Mouse (Mus musculus): ENCODE data around the gene Lrp1.
A peak's percentile ranks its signal among the peaks of the same experiment; 100 is the strongest.

Lrp1 gene

DNA sequence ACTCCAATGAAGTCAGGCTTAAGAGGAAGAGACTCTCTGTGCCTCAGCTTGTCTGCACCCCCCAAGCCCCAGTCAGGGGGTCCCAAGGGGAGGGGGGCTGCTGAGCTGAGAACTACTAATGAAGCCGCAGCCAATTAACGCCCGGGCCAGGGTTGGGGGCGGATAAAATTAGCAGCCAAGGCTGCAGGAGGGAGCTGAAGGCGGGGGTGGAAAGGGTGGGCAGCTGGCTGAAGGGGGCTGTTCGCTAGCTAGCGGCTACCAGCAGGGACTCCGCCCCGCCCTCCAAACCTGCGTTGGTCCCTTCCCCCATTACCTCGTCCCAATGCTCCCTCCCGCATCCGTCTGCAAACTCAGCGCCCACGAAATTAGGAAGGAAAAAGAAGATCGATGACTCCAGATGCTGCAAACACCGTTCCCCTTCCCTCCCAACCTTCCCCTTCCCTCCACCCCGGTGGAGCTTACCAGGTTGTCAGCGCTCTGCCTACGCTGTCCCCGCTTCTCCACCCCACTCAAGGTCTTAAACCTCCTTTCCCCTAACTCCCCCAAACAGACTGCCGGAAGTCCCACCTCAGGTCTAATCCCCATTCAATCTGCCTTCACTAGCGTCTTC is 96.2 kb downstream of the Lrp1 start:
- DNase-seq (ENCODE audit: extremely low spot score, low spot score) = peak; percentile 35

DNA sequence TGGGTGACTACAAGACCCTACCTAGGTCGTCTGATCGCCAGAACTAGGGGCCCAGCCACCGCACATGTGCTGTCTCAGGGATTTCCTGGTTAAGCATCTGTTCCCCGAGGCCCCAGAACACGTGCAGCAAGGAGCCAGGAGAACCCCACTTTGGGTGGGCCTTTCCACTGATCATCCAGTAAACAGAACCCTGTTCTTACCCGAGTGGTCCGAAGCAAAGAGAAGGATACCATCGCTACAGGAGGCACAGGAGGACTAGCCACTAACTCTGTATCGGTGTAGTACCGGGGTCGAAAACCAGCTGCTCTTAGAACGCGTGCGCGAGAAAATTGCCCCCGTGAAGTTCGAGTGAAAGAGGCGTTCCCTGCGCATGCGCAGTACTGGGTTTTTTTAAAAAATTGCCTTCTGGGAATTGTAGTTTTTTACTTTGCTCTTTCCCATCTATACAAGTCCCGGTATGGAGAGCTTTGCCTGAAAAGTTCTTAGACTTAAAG is 98.8 kb downstream of the Lrp1 start, which contains the start of gene Shmt2:
TSS of gene Shmt2 (minus strand) at position 357 of the 494 bp plus-strand sequence.
- peak; percentile 89 for DNase-seq (ENCODE audit: extremely low spot score, low spot score)

DNA sequence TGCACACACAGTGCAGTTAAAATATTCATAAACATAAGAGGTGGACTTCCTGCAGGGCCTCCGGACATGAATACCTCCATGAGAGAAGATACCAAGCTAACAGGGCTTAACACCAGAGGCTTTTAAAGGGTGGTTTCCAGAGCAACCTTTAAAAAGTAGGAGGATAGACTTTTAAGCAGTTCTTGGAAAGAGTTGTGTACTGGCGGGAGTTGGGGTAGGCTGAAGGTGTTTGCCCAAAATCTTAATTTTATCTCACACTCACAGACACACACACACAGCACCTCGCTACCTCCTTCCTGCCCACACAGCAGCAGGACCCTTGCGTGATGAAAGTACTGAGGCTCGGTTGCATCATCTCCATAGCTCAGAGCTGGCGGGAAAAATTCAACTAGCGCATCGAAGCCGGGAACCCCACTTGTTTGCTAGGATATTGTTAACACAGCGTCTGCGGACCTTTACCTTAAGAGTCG is 99.3 kb downstream of the Lrp1 start:
- DNase-seq (ENCODE audit: extremely low spot score, low spot score) = no peak

DNA sequence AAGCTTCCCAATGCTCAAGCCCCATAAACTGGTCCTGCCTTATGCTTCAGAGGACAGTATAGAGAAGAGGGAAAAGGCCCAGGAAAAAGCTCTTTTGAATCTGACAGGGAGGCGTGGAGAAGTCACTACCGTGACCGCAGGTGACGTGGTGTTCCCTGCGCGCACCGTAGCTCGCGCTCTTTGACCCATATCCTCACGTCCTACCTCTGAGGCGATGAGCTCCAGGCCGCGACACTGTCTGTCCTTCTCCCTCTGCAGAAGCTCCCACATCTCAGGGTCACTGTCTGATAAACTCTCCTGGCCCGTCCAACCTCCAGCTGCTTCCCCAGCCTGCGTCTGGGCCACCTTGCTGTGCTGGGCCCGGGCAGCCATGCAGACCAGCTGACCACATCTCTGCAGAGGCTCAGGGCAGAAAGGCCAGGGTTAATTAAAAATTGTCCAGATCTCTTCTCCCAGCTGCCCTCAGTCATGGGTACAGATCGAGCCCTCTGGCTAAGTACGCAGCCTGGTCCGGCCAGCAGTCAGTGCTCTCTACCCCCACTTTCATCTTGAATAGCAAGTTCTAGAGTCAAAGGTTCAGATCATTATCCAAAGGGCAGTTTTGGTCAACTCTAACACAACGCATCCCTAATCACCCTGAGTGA is 100.1 kb downstream of the Lrp1 start:
- no peak for DNase-seq (ENCODE audit: extremely low spot score, low spot score)

DNA sequence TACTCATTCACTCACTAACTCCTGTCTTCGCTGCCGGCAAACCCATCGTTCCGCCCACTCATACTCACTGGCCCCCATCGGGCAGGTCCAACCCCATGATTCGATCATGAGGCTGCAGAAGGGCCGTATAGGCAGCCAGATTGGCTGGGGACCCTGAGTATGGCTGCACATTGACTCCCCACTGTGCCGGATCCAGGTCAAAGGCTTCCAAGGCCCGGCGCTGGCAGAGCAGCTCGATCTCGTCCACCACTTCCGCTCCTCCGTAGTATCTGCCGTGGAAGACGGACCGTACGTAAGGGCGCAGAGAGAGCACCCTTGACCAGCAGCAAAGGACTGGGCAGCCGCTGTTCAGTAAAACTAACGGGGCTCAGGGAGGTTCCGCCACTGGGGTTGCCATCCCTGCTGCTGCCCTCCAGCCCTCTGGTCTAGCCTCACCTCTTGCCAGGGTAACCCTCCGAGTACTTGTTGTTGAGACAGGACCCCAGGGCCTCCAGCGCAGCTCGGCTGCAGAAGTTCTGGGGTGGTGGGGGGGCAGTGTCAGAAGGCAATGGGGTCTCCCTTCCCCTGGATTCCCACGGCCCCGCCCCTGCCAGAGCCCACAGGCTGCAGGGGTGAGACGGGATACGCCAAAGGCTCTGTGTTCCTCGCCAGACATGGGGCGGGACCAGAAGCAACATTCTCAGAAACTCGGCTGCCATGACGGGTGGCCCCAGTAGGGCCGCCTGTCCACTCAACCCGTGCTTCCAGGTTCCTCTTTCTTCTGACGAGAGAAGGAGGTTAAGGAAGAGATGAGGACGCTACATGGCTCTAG is 100.8 kb downstream of the Lrp1 start:
- DNase-seq (ENCODE audit: extremely low spot score, low spot score) = no peak

DNA sequence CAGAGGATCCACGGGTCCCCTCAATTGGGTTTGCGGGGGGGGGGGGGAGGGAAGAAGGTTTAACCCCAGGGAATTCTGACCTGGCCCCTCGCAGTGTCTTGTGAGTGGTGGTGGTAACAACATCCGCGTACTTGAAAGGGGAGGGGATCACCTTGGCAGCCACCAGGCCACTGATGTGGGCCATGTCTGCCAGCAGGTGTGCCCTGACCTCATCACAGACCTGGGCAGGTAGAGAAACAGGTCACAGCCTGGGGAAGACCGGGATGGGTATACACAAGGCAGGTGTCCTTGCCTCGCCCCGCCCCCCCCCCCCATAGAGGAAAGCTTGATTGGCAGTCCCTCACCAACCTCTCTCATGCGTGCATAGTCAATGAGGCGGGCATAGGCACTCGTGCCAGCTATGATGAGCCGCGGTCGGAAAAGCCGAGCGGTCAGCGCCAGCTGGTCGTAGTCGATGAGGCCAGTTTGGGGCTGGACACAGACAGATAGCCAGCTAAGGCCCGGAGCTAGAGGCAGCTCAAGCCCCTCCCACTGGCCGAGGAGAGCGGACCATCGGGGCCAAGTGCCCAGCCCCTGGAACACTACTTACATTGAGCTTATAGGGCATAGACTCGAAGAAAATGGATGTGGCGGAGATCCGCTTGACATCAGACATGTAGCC is 101.8 kb downstream of the Lrp1 start:
- DNase-seq (ENCODE audit: extremely low spot score, low spot score) = no peak

DNA sequence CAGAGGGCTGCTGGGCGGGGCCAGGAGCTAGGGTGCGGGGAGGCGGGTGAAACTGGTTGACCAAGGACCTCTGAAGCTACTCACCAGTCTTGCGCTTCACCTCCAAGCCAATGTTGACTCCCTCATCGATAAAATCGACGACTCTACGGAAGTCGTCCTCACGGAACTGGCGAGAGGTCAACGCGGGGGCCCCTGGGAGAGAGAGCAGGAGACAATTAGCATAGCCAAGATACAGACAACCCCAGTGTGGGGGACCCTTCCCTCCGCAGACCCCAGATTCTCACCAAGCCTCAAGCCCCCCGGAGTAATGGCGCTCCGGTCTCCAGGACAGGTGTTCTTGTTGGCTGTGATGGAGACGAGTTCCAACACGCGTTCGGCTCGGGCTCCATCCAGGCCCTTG is 103.0 kb downstream of the Lrp1 start:
- no peak for DNase-seq (ENCODE audit: extremely low spot score, low spot score)

DNA sequence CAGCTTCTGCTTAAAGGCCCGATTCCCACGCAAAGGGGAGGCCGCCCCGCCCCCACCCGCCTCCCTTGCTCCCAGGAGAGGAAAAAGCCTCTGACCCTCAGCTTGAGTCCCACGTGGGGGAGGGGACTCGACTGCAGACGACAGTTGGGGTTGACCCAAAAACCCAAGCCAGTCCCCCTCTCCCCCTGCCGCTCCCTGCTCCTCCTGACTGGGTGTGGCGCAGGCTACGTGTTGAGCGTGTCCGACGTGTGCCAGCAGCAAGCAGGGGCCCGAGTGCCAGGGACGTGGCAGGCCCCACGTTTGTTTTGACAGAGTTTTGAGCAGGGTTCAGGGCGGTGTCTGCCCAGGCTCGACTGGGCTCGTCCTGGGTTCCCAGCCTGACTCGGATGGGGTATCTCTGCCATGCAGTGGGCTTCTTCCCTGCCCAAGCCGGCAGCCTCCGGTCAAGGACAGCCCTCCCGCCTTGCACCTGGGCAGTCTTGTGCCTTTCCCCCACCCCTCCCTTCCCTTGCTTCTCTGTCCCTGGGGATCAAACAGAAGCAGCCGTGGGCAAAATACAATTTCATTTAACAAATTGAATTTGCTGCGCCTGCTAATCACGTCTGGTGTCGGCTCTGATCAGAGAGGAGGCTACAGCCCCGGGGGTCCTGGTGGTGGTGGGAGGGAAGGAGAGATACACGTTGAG is 104.2 kb downstream of the Lrp1 start:
- peak; percentile 58 for DNase-seq (ENCODE audit: extremely low spot score, low spot score)

DNA sequence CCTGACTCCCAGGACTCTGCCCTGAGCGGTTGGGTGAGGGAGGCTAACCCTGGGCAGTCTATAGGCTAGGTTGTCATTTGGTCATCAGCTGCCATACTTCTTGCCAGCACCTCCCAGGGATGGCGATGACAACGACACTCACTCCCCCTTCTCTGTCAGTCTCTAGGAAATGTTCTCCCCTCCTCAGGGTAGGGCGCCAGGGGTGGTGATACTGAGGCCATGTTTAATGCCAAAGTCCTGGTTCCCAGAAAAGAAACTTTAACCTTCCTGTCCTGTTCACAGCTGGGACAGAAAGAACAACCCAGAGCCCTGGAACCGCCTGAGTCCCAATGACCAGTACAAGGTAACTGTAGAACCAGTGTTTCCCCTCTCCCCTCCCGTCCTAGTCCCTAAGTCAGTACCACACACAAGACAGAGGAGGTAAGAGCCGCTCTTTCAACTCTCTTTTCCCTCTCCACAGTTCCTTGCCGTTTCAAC is 104.9 kb downstream of the Lrp1 start:
- DNase-seq (ENCODE audit: extremely low spot score, low spot score) = no peak

DNA sequence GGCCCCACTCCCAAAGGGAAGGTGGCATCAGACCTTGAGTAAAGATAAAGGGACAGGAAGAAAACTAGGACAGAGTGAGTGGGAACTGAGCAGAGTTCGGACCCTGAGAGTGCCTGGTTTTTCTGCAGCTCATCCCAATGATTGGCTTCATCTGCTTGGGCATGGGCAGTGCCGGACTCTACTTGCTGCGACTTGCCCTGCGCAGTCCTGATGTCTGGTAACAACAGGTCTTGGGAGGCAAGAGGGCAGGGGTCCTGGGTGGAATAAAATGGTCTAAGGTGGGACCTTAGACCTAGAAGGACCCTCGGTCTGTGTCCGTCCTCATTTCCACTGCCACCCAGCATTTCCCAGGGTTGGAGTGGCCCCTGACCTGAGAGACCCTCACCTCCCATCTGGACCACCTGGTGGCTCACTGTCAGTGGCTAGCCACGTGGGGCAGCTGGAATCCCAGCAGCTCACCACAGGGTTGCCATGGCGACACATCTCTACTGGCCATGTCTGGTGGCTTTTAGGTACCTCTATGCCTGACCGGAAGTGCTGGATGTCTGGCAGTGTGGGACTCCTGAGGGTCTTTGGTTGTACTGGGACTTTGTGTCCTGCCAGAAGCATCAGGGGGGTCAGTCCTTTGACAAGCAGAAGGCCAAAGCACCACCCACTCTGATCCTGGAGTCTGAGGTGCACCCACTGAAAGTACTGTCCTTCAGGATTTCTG is 105.5 kb downstream of the Lrp1 start:
- DNase-seq (ENCODE audit: extremely low spot score, low spot score) = peak; percentile 48

DNA sequence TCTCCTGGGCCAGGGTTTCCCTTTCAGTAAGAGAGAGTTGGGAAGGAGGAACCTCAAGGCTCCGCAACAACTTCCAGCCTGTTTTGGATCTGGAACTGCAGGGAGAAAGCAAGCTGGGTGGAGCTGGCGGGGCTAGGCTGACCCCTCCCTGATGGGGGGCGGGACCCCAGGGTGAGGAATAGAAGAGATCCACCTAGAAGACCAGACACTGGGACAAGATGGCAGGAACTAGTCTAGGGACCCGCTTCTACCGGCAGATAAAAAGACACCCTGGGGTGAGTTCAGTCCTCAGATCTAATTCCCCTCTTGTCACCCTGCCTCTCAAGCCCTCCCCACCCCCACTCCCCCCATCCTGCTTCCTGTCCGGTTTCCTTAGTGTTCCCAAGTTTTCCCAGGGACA is 106.2 kb downstream of the Lrp1 start, which contains the start of gene Ndufa4l2:
TSS of gene Ndufa4l2 (plus strand) at position 204 of the 400 bp plus-strand sequence.
- DNase-seq (ENCODE audit: extremely low spot score, low spot score) = peak; percentile 43

DNA sequence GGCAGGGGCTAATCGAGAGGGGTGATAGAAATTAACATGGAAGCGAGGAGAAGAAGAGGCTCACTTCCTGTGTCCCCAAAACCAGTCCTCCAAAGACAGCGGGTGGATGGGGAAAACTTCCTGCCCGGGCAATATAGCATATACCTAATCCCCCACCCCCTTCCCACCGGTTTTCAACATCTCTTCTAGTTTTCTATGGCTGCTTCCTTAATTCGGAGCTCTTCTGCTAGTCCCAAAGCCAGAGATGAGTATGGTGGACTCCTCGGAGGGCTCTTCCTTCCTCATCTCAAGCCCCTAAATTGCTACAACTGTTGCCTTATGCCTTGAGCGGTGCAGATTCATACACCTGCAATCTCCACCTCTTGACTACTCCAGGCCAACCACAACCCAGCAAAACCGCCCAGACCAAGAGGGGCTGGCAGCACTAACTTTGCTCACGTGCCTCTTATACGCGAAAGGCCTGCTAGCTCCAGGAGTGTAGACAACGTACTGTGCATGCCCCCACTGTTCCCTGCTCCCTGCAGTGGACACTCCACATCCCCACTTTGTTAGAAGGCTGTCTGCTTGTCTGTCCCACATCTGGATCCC is 106.7 kb downstream of the Lrp1 start:
- no peak for DNase-seq (ENCODE audit: extremely low spot score, low spot score)

DNA sequence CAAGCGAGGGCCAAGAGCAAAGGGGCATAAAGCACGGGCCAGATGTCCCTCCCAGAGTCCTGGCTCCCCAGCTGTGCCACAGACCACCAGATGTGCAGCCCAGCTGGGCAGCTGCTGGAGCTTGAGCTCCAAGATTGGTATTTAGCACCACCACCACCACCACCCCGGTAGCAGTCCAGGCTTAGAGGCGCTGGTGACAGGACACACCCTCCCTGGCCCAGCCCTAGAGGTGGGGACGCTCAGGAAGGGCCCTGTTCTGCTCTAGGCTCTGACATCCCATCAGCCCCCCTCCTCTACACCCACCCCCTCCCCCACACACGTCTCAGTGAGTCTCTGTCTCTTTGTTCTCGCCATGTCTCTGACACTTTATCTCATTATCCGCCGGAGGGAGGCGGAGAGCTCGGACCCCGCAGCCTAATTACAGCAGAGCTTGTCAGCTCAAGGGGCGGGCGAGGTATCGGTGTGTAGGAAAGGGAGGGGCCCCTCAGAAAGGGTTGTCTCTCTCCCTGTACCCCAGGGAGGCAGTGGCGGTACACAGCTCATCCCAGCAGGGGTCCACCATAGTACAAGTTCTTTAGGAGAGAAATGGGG is 107.4 kb downstream of the Lrp1 start:
- peak; percentile 59 for DNase-seq (ENCODE audit: extremely low spot score, low spot score)

DNA sequence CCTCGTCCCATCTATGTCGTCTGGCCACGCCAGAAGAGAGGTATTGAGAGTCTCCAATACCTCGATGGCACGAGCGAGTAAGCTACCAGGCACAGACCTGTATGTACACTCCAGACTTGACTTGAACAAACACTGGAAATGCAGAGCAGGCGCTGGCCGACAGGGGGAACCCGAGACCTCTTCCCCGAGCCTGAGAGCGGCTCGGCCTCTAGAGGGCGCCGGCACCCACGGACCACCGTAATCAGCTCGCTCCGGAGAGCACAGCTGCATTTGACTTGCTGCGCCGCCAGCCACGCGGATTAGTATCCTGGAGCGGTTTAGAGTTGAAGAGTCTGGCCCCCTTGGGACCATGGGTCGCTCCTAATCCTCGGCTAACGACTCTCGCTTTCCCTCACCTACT is 108.1 kb downstream of the Lrp1 start:
- peak; percentile 99 for DNase-seq (ENCODE audit: extremely low spot score, low spot score)

DNA sequence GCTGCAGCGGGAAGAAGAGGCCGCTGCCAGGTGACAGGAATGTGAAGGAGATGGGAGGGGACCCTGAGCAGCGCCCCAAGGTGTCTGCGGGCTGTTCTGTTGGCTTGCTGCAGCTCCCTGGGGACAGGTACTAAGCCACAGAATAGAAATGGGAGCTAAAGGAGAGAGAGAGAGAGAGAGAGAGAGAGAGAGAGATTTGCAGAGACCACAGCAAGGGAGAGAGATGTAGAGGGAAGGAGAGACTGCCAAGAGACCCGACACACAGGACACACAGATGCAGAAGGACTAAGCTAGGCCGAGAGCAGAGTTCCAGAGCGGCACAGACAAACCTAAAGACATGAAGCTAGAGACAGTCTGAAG is 108.7 kb downstream of the Lrp1 start:
- DNase-seq (ENCODE audit: extremely low spot score, low spot score) = no peak

DNA sequence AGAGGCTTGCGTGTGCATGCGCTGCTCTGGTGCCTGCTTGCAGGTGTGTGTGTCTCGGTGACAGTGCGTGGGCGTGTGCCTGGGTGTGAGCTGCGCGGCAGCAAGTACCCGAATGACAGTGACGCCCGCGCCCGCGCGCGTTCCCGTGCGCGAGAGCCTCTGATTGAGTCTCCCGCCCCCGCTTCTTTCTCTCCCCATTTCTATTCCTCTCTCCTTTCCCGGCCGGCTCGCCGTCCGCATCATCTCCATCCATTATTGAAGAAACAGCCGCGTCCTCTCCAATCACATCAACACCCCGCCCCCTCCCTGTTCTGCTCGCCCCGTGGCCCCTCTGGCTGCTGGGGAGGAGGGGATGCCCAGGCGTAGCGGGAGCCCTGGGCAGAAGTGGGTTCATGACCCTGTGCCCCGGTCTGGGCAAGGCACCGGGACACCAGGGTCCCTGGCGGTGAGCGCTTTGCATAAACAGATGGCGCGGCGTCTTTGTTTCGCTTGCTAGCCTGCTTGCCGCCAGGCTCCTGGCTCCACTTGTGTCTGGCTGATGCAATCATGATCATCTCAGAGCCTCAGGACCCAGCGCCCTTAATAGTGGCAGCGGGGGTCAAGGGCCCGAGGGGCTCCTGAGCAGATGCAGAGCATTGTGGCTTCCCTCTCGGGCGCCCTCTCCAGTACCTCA is 109.2 kb downstream of the Lrp1 start:
- peak; percentile 79 for DNase-seq (ENCODE audit: extremely low spot score, low spot score)

DNA sequence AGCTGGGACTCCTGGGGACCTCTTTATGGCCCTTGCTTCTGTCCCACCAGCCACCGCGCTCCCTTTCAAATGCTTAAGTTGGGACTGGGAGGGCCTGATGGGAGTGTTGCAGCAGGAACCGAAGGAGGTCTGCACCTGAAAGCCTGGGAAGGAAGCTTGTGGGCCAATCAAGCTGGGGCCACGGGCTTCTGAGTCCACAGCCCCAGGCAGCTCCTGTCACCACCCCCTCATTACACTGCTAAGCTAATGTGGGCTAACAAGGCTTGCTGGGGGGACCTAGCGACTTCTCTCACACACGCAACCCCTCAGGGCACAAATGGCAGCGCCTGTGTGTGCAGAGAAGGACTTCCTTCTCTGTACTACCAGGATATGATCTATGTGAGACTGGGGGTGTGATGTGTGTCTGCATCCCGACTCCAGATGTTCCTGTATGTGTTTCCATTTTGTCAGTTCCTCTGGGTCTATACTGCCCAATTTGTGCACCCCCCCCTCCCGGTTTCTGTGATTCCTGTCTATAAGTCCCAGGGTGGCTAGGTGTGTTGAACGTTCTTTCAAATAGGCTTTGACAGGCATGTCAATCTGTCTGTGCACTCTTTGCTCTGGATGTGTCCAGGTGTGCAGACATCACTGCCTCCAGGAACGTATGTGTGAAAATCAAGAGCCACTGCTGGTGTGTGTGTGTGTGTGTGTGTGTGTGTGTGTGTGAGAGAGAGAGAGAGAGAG is 109.9 kb downstream of the Lrp1 start:
- DNase-seq (ENCODE audit: extremely low spot score, low spot score) = peak; percentile 52

Measured in neural tube, embryonic 10.5 days (tissue).